Mouse (Mus musculus) cortical plate, adult 2 months (tissue): ENCODE data around the gene Pou3f4. TPM values are rescaled to one million over a fixed set of nuclear protein-coding genes. Genes with fewer than 3 reads are reported as not detected.

Experiments used
- H3K27ac ChIP-seq: fragments of 200-500 bp; 2 replicates; pipeline ENCODE4 v1.5.1; 2012; ENCODE audit warnings: low read length, control low read depth, inconsistent platforms; ENCODE audit not compliant: insufficient read depth
- H3K4me1 ChIP-seq: fragments of 200-500 bp; 2 replicates; pipeline ENCODE4 v1.6.1; 2011; ENCODE audit warnings: low read length; ENCODE audit not compliant: control insufficient read depth, insufficient read depth
- H3K4me3 ChIP-seq: fragments of 200-500 bp; 2 replicates; pipeline ENCODE4 v1.5.1; 2011; ENCODE audit warnings: mild to moderate bottlenecking, low read length, control low read depth; ENCODE audit not compliant: insufficient read depth
- CTCF ChIP-seq: fragments of 200-500 bp; IDR thresholded peaks from 2 replicates; pipeline ENCODE4 v1.5.1; 2011; ENCODE audit warnings: mild to moderate bottlenecking, control low read depth, low read length; ENCODE audit not compliant: insufficient read depth; ENCODE audit errors: extremely low read depth
- POLR2A ChIP-seq: fragments of 200-500 bp; IDR thresholded peaks from 2 replicates; pipeline ENCODE4 v1.6.1; 2011; ENCODE audit warnings: mild to moderate bottlenecking, low read length, control low read depth; ENCODE audit not compliant: insufficient read depth; ENCODE audit errors: extremely low read depth
- polyA plus RNA-seq: library from polyadenylated mRNA; depleted of rRNA; stranded (reverse); fragments of >200 nt; gene quantifications from 2 replicates; pipeline ENCODE4 v1.2.3, GENCODE M21; 2012

Gene Pou3f4
- polyA plus RNA-seq, 1 experiment: 8.5 TPM

GRCm38 (mm10) chrX:110815549-110815930 is 1.5 kb downstream of the Pou3f4 start:
- Histone ChIP-seq H3K4me3 (peak overlapping the region; percentile 64), H3K4me1 (no peaks in the 10 kb centered on the region), H3K27ac (no peak overlapping the region)
- TF ChIP-seq POLR2A (no peak), CTCF (no peak)

- H3K4me3 ChIP-seq: peak overlapping the region; percentile 54
- H3K4me1 ChIP-seq: no peaks in the 10 kb centered on the region
- H3K27ac ChIP-seq: no peak overlapping the region
- TF ChIP-seq POLR2A (no peak), CTCF (no peak)
Measured at GRCm38 (mm10) chrX:110816609-110817008, 2.5 kb downstream of the Pou3f4 start.

DNA sequence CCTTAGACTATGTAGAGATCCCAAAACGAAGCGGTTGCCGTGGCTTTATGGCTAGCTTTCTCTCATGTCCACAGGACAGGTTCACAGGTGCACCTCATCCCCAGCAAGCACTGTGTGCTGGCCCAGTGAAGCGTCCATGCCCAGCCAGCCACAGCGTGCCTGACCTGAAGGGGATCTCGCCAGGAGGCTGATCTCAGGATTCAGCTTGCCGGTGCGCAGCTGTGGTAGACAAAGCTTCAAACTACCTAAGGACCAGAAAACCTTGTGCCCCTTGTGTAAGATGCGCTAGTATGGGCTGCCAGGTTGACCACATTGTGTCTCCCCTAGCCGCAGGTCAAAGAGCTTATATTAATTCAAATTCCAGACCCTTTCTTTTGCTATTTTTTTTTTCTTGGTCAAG is 3.1 kb downstream of the Pou3f4 start:
- Histone ChIP-seq H3K27ac (no peak overlapping the region), H3K4me1 (no peaks in the 10 kb centered on the region), H3K4me3 (peak overlapping the region; percentile 54)
- TF ChIP-seq CTCF (no peak), POLR2A (no peak)

GRCm38 (mm10) chrX:110837450-110837849 is 23.4 kb downstream of the Pou3f4 start:
- Histone ChIP-seq H3K4me1 (no peaks in the 10 kb centered on the region), H3K4me3 (no peak overlapping the region), H3K27ac (no peak overlapping the region)
- no peak for TF ChIP-seq POLR2A
- no peak for TF ChIP-seq CTCF

DNA sequence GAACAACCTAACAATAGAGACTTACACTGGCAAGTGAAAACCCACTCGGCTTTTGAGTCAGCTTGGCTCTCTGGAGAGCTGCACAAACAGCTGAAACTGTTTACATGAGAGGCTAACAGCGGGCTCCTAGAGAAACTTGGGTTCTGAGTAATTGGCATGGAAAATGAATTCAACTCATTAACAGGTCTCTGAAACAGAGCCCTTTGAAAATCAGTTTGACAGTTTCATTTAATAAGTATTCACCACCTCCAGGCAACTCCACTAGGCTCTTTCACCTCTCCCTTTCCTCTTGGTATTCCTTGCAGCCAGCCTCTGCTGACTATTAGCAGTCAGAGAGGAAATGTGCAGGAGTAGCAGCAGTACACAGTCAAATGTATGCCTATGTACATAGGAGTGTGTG is 37.2 kb downstream of the Pou3f4 start:
- no peak for TF ChIP-seq POLR2A
- H3K27ac ChIP-seq: no peak overlapping the region
- no peaks in the 10 kb centered on the region for H3K4me1 ChIP-seq
- H3K4me3 ChIP-seq: no peak overlapping the region
